Mouse (Mus musculus) spleen, postnatal 14 days (tissue): ENCODE data around the gene Usp32.
"Not testable (repeated sequence)": the region's sequence is repeated elsewhere in the genome, so short reads cannot be mapped to it uniquely, and the experiment has no call there.

ENCODE experiments used
- DNase-seq, 2 experiments: peaks; one replicate each; pipeline ENCODE4 v3.0.0; 2021 to 2022; ENCODE audit warnings: low spot score in 2 of 2

Gene Usp32

DNA sequence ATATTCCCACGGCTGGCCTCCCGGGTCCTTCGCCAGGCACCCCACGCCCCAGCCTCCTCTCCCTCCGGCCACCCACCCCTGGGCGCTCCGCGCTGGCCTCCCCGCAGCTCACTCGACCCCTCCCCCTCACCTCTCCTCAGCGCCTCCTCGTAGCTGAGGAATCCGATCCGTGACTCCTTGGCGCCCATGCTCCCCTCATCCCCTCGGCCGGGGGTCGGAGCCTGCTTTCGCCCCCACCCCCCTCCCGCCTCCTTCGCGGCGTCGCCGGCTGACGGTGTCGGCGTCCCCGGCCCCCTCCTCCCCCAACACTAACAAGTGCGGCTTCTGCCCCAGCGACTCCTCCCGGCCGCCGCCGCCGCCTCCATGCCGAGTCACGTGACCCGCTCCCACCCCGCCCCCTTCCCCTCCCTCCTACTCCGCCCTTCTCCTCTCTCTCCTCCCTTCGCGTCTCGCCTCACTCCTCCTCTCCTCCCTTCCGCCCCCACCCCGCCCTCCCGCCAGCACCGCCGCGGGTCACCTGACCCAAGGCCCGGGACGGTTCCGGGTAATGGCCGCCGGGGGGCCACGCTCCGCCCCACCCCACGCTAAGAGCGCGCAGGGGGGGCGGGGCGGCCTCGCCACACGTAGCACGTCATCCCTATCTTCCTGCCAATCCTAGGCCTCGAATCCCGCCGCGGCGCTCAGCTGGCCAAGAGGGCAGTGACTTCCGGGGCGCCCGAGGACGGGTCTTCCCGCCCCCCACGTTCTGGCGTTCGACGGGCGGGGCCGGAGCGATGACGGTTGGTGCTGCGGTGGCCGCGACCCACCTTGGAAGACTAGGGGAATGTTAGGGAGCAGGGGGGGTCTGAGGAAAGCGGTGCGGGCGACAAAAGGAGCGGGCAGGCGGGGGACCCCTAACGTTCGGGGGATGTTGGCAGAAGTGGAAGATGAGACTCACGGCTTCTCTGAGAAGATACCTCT is at the start of gene Usp32:
Gene Usp32 (minus strand): TSS at position 581 of the 960 bp plus-strand sequence.
- DNase-seq = peak; percentile 92 to 94

DNA sequence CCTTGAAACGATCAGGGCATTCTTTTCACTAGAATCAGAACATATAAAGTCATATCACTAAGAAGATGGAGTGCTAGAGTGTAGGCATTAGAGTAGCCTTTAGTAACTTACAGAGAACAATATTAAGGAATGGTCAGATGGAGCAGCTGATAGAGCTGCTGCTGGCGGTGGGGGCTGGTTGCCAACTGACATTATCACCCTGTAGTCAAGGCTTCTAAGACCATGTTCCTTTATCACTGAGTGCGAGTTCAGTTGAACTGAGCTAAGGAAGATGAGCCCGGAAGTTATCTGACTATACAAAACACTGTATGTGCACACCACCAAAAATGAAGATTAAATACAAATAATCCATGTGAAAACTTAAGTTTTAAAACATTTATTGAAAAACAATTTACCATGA is 49.1 kb upstream of the Usp32 start:
- DNase-seq = no peak

DNA sequence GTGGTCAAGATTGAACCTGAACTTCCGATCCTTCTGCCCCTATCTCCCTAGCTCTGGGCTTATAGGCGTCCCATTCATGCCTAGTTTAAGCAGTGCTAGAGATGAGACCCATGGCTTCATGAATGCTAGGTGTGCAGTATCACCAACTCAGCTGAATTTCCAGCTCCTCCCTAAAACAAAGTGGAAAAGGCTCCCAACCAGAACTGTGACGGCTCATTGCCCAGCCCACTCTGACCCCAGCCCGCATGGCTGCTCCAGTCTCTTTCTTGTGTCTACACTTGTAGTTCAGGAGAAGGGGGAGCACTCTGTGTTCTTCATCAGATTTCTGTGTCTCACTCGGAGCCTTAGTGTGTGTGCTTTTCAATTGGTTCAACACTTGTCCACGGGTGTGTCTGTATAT is 44.9 kb upstream of the Usp32 start:
- no peak for DNase-seq

DNA sequence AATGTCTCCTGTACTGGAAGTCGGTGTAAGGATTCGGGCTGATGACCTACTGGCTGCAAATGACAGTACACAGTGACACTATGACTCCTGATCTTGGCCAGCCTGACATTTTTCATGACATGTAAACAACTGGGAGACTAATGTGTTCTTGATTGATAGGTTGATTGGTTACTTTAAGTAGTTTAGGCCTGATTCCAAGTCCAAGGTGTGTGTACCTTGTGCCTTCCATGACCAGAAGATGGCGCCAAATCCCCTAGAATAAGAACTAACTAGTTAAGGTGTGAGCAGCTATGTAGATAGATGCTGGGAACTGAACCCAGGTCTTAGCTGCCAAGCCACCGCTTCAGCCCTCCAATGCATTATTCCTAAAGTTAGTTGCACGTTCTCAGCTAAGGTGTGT is 44.1 kb upstream of the Usp32 start:
- DNase-seq = peak; percentile 15 to 67

DNA sequence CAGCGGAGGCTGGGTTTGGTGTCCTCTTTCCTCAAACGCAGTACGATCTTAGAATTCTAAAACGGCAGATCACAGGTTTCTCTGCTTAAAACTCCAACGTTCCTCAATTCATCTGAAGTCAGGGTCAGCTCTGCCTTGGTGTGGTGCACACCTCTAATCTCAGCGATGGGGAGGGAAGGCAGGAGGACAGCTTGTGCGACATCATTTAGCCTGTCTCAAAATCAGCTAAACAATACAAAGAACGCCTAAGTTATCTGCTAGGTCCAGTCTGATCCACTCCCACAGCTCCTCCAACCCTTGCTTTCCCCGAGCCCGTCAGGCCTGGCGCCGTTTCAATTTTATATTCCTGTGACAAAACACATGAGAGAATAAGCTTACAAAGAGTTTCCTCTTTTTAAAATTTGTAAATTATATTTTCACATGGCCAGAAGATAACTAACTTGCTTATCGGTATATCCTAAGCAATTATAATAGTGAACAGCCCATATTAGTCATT is 43.4 kb upstream of the Usp32 start:
- DNase-seq = no peak

DNA sequence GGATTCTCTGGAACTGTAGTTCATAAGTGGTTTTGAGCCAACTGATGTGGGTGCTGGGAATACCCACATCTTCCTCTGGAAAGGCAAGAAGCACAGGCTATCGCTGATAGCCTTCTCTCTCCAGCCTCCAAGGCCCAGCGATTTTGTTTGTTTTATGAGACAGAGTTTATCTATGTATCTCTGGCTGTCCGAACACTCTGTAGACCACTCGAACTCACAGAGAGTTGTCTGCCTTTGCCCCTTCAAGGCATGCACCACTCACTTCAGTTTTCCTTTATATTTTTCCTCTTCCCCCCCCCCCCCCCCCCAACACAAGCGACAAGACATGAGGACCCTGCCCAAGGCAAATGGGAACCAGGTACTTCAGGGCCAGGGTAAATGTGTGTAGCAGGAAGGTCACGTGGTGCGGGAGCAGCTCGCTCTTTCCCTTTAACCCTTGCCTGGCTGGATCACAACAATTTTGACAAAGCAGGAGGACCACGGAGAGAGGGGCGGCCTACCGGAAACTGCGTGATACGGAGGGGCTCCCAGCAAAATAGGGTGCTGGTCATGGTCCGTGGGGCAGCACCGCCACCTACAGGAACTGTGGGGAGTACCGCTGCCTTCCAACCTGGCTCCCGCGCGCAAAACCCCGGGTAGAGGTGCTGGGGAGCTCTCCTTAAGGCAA is 42.8 kb upstream of the Usp32 start:
- peak; percentile 48 to 63 for DNase-seq

DNA sequence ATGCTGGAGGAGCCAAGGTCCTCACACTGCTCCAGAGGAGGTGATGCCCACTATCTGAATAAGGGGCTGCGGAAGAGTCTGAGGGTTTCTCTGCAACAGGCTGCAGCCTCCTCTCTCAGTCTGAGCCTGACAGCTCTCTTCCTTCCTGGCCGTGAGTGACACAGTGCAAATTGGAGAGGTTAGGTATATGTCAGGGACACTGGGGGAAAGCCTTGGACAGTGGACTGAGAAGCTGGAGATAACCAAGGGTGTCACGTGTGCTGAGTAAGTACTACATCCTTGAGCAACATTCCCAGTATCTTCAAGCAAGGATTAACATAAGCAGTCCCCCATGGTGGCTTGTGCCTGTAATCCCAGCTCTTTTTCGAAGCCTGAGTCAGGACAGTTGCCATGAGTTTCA is 38.5 kb upstream of the Usp32 start:
- no peak for DNase-seq

DNA sequence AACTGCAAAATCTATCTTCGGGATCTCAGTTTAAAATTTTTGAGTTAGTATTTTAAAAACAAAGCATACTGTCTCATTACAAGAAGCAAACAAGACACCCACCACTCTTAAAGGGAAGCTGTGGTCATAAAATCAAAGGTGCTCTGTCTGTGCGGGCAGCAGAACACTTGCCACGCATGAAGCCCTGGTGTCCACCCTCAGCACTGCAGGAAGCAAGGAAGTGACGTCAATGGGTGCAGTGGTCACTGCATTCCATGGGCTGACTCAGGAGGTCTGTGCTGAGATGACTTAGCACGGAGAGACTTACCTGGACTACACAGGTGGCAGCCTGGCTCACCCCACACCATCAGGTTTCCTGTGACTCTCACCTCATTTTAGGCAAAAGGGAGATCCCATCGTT is 37.8 kb upstream of the Usp32 start:
- DNase-seq = no peak

DNA sequence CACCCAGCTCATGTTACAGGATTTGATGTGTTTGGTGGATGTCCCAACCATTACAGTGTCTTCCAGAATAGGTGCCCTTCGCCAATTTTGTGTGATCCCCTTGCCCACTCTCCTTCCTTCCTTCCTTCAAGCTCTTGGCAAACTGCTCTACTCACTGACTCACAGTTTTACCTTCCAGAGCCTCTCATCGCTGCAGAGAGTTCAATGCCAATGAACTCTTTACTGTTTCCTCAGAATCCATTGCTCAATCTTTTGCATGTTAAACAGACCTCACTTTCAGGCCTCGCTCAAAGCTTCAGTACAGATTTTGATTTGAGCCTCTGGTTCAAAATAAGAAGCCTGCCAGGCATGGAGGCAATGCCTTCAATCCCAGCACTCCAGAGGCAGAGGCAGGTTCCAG is 36.0 kb upstream of the Usp32 start:
- no peak for DNase-seq

DNA sequence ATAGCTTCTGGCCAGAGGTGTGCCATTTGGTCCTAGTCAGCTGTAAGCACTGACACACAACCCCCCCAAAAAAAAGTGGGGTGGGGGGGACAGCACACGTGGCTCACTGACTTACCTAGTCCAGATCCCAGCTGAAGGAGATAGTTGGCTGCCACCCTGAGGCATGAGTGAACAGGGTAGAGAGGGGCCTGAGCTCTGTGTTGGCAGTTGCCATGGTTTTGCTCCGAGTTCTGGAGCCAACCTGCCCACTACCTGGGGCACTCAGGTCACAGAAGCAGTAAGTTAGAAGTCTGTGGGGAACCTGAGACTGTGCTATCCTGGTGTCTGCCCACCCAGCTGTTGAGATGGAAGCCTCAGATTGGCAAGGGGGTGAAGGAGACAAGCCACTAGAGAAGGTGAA is 30.9 kb upstream of the Usp32 start:
- DNase-seq = no peak

DNA sequence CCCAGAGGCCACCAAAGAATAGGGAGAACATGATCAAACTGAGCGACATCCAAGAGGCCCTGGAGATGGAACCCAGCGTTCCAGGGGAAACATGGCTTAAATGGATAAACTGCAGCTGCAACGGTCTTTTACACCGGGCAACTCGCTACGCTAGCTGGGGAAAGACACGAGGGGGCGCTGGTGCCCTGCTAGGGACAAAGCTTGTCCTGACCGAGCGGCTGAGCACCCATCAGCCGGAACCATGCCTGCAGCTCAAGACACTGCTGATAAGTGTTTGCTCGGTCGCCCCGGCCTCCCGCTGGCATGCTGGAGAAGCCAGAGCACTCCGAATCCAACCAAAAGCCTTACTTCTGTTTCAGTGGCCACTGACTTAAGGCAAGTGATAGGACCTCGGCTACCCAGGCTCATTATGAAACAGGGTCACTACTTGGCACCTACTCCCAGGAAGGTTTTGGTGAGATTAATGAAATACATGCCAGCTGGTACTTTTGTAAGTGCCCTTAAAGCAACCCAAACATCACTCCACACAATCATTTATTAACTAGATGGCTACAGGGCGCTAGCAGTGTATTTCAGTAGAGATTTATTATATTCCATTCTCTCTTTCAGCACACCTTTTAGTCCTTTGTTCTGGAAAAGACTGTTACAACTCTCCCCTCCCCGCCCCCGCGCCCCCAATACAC is 30.2 kb upstream of the Usp32 start, which contains the start of gene 1700125H20Rik:
Gene 1700125H20Rik (plus strand): TSS at position 347 of the 683 bp plus-strand sequence.
- DNase-seq = peak; percentile 84 to 92

DNA sequence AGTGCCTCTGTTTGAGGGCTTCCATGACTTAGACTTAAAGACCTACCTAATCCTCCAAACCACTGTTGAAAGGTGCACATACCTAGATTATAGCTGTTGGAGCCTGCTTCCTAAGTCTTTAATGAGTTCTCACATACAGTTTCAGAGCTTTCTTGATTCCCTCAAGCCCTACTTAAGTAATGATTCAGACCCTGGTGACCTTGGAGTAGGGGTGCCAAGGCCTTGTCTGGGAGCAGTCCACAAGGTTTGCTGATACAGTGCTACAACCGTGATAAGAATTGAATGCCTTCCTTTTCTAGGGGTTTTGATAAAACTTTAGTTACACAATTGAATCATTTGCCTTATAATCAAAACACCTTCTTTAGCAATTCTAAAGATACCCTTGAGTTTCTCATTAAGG is 27.5 kb upstream of the Usp32 start:
- no peak for DNase-seq

DNA sequence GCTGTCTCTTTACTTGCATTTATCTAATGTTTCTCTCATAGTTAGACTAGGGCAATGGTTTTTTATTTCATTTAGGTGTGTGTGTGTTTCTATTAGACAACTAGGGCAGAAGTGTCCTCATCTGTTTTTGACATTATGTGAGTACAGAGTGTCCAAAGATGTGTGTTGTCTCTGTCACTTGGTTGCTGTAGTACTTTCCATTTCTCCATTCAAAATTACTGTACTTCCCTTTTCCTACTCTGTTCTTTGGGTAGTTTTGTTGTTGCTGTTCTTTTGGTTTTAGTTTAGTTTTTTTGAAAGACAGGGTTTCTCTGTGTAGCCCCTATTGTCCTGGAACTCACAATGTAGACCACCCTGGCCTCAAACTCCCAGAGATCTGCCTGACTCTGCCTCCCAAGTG is 24.4 kb upstream of the Usp32 start:
- DNase-seq = no peak

DNA sequence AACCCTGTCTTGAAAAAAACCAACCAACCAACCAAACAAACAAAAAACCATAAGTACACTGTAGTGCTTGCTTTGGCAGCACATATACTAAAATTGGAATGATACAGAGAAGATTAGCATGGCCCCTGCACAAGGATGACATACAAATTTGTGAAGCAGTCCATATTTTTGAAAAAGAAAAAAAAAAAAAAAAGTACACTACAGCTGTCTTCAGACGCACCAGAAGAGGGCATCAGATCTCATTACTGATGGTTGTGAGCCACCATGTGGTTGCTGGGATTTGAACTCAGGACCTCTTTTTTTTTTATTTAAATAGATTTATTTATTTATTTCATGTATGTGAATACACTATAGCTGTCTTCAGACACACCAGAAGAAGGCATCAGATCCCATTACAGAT is 23.1 kb upstream of the Usp32 start:
- not testable (repeated sequence) for DNase-seq

DNA sequence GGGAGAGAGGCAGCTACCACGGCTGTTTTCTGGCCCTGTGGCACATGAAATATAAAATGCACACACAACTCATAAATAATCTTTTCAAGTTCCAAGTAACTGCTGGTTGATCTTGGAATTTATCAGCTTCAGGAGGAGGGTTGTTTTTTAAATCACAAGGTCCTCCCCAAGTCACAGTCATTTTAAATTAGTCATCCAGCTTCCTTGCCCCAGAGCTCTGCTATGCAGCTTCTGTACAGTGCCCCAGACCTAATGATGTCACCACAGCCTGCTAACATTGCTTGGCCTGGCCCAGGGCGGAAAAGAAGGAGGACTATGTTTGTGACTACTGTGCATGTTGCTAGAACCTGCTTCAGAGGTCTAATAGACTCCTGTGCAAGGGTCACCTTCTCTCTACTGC is 17.3 kb upstream of the Usp32 start:
- DNase-seq = no peak

DNA sequence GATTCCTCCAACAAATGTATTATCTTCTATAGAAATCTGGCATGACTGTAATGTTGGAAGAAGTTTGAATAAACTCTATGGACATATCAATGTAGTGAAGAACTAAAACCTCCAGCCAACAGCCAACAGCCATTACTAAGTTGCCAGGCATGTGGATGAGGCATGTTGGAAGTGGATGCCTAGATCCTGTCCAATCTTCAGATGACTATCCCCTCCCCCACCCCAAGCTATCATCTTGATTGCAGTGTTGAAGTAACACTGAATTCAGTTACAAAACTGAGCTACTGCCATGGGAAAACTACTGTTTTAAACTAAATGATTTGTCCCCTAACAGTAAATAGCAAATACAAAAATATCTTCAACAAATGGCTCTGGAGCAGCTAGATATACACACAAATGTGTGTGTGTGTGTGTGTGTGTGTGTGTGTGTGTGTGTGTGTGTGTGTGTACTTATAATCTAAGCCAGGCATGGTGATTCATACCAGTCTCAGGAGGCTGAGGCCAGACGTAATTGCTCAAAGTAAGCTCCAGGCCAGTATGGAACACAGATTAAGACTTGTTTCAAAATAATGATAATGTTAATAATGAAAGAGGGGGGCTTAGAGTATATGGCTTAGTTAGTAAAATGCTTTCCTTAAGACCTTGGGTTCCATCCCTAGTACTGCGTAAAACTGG is 12.4 kb upstream of the Usp32 start:
- no peak for DNase-seq

DNA sequence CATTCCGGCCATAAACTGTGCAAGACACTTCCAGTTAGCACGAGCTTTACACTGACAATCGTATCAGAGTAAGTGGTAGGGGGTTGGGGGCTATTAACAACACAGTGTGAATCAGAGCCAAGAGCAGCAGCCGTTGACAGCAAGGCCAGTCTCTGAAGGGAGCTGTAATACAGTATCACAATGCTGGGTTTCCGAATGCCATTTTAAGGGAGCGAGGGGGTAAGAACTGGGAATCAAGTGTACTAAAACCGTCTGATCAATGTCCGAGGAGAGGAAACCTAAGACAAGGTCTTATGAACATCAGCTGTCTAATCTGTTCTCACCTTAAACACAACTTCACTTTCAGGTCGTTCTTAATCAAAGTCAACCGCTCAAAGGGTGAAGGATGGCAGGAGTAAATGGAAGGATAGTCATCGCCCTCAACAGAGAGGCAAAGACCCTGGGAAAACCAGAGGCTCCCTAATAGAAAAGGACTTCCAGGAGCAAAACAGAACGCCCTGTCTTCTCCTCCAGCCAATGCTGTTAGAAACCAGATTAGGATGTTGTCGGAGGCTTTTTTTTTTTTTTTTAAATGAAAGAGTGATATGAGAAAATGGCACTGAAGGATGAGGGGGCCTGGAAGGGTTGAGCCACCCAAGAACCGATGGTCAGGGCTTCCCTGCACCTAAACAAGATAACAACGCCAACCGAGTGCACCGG is 1.0 kb downstream of the Usp32 start:
- DNase-seq = no peak

DNA sequence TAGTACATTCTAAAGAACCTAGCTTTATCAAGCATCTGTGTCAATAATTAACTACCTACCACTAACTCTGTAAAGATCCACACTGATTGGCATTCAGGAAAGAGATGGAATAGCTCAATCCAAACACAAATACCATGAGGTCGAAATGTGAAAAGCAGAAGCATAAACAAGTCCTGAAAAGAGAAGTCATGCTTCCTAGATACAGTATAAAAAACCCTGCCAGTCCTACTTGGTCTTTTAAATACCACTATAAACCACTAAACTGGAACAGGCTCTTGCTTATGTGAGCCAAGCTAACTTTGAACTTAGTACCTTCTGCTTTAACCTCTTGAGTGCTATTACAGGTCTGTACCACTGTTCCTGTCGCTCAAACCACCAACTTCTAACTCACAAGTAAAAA is 8.4 kb downstream of the Usp32 start:
- DNase-seq = no peak

DNA sequence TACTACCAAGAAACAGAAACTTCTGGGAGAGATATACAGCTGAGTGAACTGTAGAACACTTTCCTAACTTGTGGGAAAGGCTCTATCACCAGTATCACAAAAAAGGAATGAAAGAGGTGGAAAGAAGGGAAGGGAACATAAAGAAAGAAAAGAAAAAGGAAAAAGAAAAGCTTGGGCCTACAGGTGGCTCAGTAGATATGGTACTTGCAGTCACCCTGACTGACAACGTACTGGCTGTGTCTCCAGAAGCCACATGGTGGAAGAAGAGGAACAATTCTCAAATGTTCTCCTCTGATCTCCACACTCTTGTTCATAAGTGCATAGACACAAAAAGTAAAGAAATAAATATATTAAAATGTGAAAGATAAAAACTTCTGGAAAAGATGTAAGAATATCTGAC is 11.1 kb downstream of the Usp32 start:
- no peak for DNase-seq

DNA sequence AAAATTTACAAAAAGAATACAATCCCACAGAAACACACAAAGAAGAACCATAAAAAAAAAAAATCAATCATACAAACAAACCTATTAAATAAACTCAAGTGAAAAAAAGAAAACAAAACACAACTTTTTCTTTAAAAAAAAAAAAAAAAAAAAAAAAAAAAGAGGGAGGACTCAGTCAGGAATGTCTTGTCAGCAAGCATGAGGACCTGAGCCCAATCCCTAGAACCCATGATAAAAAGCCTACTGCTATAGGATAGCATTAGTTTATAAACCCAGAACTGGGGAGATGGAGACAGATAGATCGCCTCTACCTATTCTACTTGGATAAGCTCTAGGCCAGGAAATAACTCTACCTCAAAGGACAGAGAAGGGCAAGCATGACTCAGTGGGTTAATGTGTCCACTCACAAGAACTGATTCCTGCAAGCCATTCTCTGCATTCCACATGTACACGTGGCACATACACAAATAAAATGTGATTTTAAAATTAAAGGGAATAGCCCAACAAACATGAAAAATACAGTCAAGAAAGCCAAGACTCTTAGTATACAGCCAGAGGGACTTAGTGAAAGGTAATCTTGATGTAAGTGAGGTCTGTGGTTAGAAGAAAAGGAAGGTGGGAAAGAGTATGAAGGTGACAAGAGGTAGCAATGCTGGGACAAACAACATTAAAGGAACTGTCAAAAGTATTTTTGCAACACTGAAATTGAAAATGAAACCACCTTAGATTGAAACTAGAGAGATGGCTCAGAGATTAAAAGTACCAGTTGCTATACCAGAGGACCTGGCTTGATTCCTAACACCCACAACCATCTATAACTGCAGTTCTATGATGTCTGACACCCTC is 13.5 kb downstream of the Usp32 start:
- DNase-seq = no peak
